Mouse (Mus musculus) brain, embryonic 14.5 days (tissue): ENCODE results near the gene Abcc1.

Experiments used
- CTCF ChIP-seq: fragments of 200-500 bp; IDR thresholded peaks from 2 replicates; pipeline ENCODE4 v1.5.1; 2012; ENCODE audit warnings: inconsistent platforms, mild to moderate bottlenecking, moderate library complexity, borderline replicate concordance; ENCODE audit not compliant: insufficient read depth, insufficient read length; ENCODE audit errors: extremely low read depth
- POLR2A ChIP-seq: fragments of 200-500 bp; IDR thresholded peaks from 2 replicates; pipeline ENCODE4 v1.6.1; 2012; ENCODE audit warnings: mild to moderate bottlenecking, inconsistent platforms, borderline replicate concordance; ENCODE audit not compliant: poor library complexity, insufficient read depth, insufficient read length, severe bottlenecking; ENCODE audit errors: extremely low read depth

GRCm38 (mm10) chr16:14381061-14381665 is 19.8 kb downstream of the Abcc1 start:
- TF ChIP-seq POLR2A (no peak), CTCF (no peak)
